Mouse (Mus musculus) E14TG2a.4 (cell line): ENCODE results near the gene Kif5c.

Experiments
- CTCF ChIP-seq: conservative IDR thresholded peaks from 2 replicates; pipeline ENCODE4 v1.5.1; 2014; ENCODE audit warnings: low read length
- POU5F1 ChIP-seq: IDR thresholded peaks from 2 replicates; pipeline ENCODE4 v1.6.1; 2014; ENCODE audit warnings: low read length, borderline replicate concordance

DNA sequence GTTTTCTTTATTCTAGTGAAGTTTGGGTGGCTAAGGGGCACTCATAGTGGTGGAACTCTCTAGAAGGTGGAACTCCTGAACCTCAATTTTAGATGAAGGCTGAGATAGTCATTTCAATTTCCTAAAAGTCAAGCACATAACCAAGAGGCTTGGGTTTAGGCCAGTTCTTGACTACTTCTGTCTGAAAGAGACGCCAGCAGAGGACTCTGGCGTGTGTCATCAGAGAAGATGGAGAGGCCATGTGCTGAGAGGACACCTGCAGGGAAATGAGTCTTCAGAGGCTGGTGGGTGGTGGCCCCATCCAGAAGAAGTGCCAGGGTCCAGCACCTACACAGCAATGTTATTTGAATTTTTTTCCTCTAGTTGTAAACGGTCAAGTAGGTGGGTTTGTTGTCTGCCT, 42.8 kb downstream of the Kif5c start:
- TF ChIP-seq CTCF: no peak
- no peak for TF ChIP-seq POU5F1
